Mouse (Mus musculus) embryonic fibroblast, embryonic 13.5 days (primary cell): ENCODE measurements around the gene Adgrg6. TPM values are rescaled to one million over a fixed set of nuclear protein-coding genes. Genes with fewer than 3 reads are reported as not detected.

Source experiments
- H3K27ac ChIP-seq: 2 replicates; pipeline ENCODE4 v1.5.1; 2012; ENCODE audit warnings: low read length, control low read depth, inconsistent platforms; ENCODE audit not compliant: insufficient read depth
- H3K4me1 ChIP-seq: 2 replicates; pipeline ENCODE4 v1.6.1; 2011; ENCODE audit warnings: low read length; ENCODE audit not compliant: control insufficient read depth, insufficient read depth
- H3K4me3 ChIP-seq: 2 replicates; pipeline ENCODE4 v1.5.1; 2011; ENCODE audit warnings: mild to moderate bottlenecking, control low read depth, low read length; ENCODE audit not compliant: insufficient read depth
- CTCF ChIP-seq: IDR thresholded peaks from 2 replicates; pipeline ENCODE4 v1.5.1; 2011; ENCODE audit warnings: mild to moderate bottlenecking, control low read depth, low read length, moderate library complexity, borderline replicate concordance; ENCODE audit not compliant: insufficient read depth
- POLR2A ChIP-seq: IDR thresholded peaks from 2 replicates; pipeline ENCODE4 v1.6.1; 2011; ENCODE audit warnings: low read depth, mild to moderate bottlenecking, control low read depth, low read length, moderate library complexity
- polyA plus RNA-seq: library from polyadenylated mRNA; stranded (reverse); fragments of >200 nt; gene quantifications from 2 replicates; pipeline ENCODE4 v1.2.4, GENCODE M21; 2011; ENCODE audit warnings: low read depth; ENCODE audit not compliant: missing spikeins, insufficient read length

Gene Adgrg6
- polyA plus RNA-seq, 1 experiment: 38.6 TPM

DNA sequence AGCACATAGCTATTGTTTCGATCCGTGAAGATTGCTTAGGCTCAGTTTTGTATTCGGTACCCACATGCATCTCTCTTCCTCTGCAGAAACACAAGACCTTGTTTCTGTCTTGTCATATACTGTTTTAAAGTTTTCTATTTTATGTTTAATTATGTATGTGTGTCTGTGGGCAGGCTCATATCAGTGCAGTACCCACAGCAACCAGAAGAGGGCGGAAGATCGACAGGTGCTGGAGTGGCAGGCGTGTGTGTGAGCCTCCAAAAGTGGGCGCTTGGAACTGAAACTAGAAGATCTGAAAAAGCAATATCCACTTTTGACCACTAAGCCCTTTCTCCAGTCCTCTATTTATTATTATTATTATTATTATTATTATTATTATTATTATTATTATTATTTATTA lies 95.4 kb downstream of the Adgrg6 start:
- H3K27ac ChIP-seq: no peak overlapping the region
- TF ChIP-seq POLR2A: no peak
- peak; percentile 58; the same call in 1 of the 2 replicates for TF ChIP-seq CTCF
- no peaks in the 10 kb centered on the region; the same call in 1 of the 2 replicates for H3K4me1 ChIP-seq
- H3K4me3 ChIP-seq: no peak overlapping the region

DNA sequence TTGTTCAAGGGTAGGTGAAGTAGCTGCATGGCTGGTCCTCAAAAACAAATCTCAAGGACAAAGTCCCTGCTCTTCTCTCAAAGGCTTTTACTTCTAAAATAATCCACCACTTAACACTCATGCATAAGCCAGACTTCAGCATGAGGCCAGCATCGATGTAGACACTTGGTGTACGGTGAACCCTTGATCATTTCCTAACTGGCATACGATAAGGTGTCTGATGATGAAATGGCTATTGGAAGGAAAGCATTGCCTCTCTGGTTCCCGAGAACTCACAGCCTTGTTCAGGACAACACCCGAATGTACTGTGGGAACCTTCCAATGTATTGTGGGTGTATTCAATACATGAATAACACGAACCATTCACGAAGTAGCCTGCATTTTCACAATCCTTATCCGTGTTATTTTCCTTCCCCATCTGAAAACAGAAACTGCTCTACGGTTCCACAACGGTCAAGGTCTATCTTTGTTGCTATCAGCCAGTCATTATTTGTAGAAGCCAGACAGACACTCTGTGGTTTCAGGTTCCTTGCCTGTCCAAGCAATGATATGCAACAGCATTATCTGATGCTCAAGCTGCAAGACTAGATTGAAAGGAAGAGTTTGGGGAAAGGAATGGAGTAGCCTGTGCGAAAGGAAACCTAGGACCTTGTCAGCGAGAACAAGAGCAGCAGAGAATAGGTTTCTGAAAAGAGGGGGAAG lies 99.7 kb downstream of the Adgrg6 start:
- Histone ChIP-seq H3K4me3 (no peak overlapping the region), H3K27ac (no peak overlapping the region), H3K4me1 (no peaks in the 10 kb centered on the region)
- TF ChIP-seq CTCF: no peak
- no peak for TF ChIP-seq POLR2A

DNA sequence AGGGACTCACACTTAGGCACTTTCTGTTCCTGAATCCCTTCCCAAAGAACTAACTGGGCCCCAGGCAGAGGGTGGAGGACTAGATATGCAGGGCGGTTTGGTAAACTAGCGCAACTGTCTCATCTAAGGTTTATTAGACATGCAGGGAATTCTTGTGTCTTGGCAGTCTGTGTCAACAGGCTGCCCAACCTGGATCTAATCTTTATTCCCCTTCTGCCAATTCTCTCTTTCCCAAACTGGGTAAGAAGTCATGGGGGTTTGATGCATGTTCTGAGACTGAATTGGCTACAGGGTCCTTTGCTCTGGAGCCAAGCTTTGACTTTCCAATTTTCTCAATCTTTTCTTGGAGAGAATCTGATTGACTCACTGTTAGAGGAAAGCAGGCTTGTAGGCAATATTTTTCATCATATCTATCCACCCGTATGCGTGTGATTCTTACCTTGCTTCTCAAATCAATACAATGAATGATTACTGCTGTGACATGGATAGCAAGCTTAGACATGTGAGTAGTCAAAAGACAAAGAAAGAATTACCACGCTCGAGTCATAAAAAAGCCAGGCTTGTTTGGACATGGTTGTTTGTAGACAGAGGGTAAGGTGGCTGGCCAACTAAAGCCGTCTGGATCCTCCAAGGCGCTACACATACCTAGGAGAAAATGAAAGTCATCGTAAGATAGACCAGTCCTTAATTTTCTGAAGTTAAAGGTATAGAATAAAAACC lies 104.4 kb downstream of the Adgrg6 start:
- TF ChIP-seq CTCF: no peak
- no peak for TF ChIP-seq POLR2A
- Histone ChIP-seq H3K4me1 (no peaks in the 10 kb centered on the region), H3K27ac (no peak overlapping the region), H3K4me3 (no peak overlapping the region)

DNA sequence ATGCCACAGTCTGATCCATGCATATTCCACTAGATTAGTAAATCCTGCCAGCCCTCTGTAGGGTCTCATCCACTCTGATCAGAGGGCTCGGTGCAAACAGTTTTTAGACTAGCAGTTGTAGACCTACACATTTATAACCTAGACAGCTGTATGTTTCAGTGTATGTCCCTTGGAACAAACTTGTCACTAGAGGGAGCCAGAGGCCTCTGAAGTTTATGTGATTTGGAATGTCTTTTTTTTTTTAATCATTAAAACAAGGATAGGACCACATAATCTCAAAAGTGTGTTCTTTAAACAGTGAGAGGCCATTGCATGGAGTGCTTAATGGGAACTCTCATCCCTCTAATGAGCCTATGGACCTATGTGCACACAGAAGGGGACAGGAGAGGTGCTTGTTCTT lies 141.4 kb downstream of the Adgrg6 start:
- TF ChIP-seq POLR2A: no peak
- no peak for TF ChIP-seq CTCF
- H3K27ac ChIP-seq: no peak overlapping the region
- no peak overlapping the region for H3K4me3 ChIP-seq
- no peaks in the 10 kb centered on the region for H3K4me1 ChIP-seq

DNA sequence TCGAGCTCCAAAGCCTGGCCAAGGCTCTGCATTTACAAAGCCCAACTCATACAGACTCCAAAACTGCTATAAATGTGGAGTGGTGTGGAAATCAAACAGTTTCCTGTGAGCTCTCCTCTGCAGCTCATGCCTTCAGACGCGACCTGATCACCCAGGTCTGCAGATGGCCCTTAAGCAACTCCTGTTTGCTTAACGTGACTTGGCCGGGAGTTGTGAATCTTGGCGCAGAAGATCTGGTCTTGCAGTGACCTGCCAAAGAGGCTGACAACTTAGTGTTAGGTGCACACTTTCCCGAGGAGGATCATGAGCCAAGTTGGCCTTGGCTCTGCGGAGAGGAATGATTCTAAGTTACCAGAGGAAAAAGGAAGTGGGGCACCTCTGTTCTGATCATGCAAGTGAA lies 143.7 kb downstream of the Adgrg6 start:
- H3K27ac ChIP-seq: no peak overlapping the region
- no peak for TF ChIP-seq POLR2A
- TF ChIP-seq CTCF: no peak
- H3K4me3 ChIP-seq: no peak overlapping the region
- no peaks in the 10 kb centered on the region for H3K4me1 ChIP-seq

DNA sequence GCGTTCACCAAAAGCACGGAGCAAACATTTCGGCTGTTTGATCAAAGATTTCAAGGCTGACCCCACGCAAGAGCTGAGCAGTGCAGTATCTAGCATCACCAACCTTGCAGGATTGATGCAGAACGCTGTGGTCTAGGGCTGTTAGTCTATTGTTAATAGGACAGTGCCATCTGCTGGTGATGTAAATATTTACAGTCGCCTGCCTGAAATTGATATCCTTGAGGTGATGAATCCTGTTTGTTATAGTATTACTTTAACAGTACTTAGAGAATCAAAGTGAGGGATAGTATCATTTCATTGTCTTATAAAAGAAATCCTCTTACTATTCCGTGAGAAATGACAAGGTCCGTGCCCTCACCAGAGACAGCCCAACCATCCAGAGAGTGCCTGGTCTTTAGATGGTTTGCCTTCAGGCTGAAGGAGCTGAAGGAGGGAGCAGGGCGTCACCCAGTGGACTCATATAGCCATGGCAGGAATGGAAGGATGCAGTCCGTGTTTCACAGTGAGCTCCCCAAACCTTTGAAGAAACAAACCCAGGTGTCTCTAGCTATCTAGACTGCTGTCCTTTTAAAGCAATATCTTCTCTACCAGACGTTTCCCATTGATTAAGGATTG lies 154.3 kb downstream of the Adgrg6 start:
- TF ChIP-seq POLR2A: no peak
- peak; percentile 90 for TF ChIP-seq CTCF
- Histone ChIP-seq H3K4me3 (no peak overlapping the region), H3K4me1 (no peaks in the 10 kb centered on the region), H3K27ac (no peak overlapping the region)

DNA sequence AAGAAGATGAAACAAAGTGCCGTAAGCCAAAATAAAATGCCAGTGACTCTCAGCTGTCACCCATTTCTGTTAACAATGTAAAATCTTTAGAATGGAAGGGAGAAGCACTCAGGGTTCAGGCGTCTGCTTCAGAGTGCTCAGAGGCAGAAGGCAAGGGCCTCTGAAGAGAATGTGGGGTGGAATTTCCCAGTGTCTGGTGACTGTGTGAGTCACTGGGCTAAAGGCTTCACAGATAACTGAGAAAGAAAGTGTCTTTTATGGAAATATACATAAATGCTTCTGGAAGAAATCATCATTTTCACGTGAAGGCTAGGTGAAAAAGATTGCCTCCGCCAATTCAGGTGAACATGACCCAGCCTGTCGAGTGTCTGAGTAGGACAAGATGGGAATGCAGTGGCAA lies 159.9 kb downstream of the Adgrg6 start:
- H3K4me1 ChIP-seq: peaks cover 7% of the 10 kb centered on the region
- no peak overlapping the region for H3K4me3 ChIP-seq
- H3K27ac ChIP-seq: peak overlapping the region; percentile 69
- no peak for TF ChIP-seq POLR2A
- TF ChIP-seq CTCF: no peak

DNA sequence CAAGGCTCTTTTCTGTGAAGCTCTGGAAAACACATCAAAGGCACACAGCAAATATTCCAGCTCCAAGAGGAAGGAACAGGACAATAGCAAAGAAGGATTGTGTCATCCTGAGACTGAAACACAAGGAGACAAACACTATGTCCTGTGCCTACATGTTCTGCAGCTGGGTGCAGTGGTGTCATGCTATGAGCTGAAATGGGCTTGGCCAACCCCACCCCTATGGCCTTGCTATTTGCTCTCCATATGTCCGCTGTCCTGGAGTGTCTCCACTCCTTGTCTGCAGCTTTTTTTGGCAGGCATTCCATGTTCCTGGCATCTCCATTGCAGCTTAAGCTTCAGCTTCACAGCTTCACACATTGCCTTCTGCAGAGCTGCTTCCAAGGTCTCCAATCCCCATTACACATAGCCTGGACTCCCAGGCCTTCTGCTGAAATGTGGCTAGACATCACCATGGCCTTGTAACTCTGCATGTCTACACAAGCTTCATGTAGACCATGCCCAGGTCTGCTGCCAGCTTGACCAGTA lies 180.3 kb downstream of the Adgrg6 start:
- Histone ChIP-seq H3K27ac (no peak overlapping the region), H3K4me1 (no peaks in the 10 kb centered on the region), H3K4me3 (no peak overlapping the region)
- no peak for TF ChIP-seq CTCF
- TF ChIP-seq POLR2A: no peak

DNA sequence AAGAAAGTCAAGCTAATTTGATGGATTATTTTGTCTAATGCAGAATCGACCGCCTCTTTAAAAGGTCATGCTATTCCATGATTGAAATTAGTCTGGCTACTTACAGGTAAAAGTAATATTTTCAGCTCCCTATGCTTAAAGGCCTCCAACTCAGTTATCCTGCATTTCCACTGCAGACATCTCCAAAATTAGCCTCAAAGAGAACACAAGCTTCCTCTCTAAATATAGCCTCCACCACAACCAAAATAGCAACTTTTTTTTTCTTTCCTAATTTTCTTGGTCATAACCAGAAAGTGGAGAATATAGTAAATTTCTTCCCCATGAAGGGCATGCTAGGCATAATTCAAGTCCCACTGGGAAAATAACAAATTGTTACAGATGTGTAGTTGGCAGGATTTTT lies 182.2 kb downstream of the Adgrg6 start:
- Histone ChIP-seq H3K4me3 (no peak overlapping the region), H3K4me1 (no peaks in the 10 kb centered on the region), H3K27ac (no peak overlapping the region)
- TF ChIP-seq POLR2A: no peak
- no peak for TF ChIP-seq CTCF

DNA sequence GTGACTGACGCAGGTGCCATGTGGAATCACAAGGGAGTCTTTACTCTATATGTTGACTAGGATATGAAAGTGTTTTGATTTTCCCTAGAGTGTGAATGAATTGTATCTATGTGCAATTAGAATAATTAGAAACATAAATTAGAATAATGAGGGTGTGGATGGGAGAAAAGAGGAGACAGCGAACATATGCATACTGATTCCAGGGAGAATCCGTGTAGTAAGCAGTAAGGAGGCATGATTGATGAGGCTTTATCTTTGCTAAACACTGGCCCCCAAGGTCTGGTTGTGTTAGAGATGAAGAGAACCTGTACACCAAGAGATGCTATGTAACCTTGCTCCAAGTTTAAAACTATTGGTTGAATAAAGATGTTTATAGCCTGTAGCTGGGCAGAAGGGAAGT lies 187.2 kb downstream of the Adgrg6 start:
- TF ChIP-seq POLR2A (no peak), CTCF (no peak)
- H3K27ac ChIP-seq: no peak overlapping the region
- no peaks in the 10 kb centered on the region for H3K4me1 ChIP-seq
- no peak overlapping the region for H3K4me3 ChIP-seq

Other genes starting within 250 kb of the Adgrg6 start
- 78.9 and 79.9 TPM in 2 replicates for gene Vta1, start 159.9 kb upstream of the Adgrg6 start, polyA plus RNA-seq
- not detected in 2 replicates for gene Nmbr, start 159.9 kb upstream of the Adgrg6 start, polyA plus RNA-seq
- gene Gje1, start 172.6 kb upstream of the Adgrg6 start, polyA plus RNA-seq: not detected in 2 replicates